Mouse (Mus musculus): ENCODE data around the gene Dctn3. TPM values are rescaled to one million over a fixed set of nuclear protein-coding genes. Genes with fewer than 3 reads are reported as not detected.
A peak's percentile ranks its signal among the peaks of the same experiment; 100 is the strongest.
"Not testable (repeated sequence)": the region's sequence is repeated elsewhere in the genome, so short reads cannot be mapped to it uniquely, and the experiment has no call there.

Gene Dctn3
- polyA plus RNA-seq, 2 experiments from 2014 or later = 107 to 114 TPM

DNA sequence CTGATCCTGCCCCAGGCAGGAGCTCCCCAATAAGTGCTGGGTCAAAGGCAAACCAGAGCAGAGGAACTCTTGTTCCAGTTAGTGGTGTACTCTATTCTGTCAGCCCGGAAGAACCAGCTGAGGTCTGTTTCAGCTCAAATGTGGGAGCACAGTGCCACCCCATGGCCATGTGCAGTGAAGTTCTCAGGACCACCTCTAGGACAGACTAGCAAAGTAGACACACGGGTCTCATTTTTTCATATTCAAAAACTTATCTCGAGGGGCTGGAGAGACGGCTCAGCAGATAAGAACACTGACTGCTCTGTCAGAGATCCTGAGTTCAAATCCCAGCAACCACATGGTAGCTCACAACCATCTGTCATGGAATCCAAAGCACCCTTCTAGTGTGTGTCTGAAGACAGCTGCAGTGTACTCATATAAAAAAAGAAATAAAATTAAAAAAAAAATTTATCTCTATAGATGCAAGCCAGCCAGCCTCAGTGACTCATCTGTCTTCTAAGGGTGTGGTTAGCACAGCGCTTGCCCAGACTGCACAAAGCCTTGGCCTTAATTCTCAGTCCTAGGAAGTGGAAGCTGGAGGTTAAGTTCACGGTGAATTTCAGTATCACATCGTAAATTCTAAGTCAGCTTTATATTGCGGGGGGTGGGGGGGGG, 14.8 kb upstream of the Dctn3 start:
- ATAC-seq = peak; percentile 38

- ATAC-seq = no peak
Measured at GRCm38 (mm10) chr4:41731052-41731765, 8.2 kb upstream of the Dctn3 start, which contains the start of gene Arid3c. Gene Arid3c, minus strand, starts transcription at chr4:41731142.

DNA sequence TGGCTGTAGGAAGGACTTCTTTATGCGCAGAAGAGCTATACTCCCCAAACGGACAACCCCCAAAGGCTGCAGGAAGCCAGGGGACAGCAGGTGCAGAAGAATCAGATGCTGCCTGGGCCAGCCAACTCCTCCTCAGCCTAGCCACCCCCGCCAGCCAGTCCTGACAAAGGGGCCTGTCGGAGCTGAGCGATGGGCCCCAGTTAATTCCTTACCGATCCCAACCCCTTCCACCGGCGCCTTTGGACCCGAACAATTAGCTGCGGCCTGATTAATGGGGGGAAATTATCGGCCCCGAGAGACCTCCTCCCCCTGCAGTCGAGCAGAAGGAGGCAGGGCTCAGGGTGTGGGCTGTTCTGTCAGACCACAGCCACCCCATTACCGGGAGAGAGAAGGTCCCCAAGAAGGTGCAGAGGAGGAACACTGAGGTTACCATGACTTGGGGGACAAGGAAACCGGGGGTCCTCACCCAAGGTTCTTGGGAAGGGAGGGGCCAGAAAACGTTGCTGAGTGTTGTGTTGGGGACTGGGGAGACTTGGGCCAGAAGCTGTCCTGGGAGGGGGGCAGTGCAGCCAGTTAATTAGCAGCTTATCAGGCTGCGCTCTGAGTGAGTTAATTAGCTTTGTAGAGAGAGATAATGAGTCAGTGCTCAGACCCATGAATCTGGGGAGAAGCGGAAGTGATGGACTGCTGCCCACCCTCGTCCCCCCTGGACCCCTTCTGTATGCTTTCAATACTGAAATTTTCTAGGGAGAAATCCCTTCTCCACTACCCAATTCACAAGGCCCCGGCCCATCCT, 4.1 kb upstream of the Dctn3 start:
- no peak for ATAC-seq

- no peak for ATAC-seq
Measured at GRCm38 (mm10) chr4:41716834-41717233, 6.1 kb downstream of the Dctn3 start.

GRCm38 (mm10) chr4:41715596-41715995, 7.4 kb downstream of the Dctn3 start:
- no peak for ATAC-seq

DNA sequence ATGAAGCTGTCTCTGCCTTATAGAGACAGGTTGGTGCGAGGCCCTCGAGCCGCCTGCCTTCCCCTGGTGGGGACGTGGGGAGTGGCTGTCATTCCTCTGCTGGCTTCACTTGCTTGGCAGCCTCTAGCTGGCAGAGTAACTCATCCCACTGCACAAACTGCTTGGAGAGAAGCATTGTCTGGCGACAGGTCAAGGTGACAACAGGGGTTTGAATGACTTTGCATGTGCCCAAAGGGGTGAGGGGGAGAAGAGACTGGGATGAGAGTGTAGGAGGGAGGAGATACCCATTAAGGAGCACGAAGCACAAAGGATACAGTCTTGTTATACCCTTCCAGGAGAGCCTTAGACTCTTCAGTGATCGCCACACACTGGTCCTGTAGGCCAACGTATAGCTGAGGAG, 7.9 kb downstream of the Dctn3 start:
- no peak for ATAC-seq

- peak; percentile 46 for ATAC-seq
Measured at GRCm38 (mm10) chr4:41714276-41714675, 8.7 kb downstream of the Dctn3 start.

- peak; percentile 78 for ATAC-seq
Measured at GRCm38 (mm10) chr4:41713197-41714067, 9.5 kb downstream of the Dctn3 start, which contains the start of gene Rpp25l. Gene Rpp25l, minus strand, starts transcription at chr4:41713534.

- no peak for ATAC-seq
Measured at GRCm38 (mm10) chr4:41712421-41713196, 10.4 kb downstream of the Dctn3 start.

DNA sequence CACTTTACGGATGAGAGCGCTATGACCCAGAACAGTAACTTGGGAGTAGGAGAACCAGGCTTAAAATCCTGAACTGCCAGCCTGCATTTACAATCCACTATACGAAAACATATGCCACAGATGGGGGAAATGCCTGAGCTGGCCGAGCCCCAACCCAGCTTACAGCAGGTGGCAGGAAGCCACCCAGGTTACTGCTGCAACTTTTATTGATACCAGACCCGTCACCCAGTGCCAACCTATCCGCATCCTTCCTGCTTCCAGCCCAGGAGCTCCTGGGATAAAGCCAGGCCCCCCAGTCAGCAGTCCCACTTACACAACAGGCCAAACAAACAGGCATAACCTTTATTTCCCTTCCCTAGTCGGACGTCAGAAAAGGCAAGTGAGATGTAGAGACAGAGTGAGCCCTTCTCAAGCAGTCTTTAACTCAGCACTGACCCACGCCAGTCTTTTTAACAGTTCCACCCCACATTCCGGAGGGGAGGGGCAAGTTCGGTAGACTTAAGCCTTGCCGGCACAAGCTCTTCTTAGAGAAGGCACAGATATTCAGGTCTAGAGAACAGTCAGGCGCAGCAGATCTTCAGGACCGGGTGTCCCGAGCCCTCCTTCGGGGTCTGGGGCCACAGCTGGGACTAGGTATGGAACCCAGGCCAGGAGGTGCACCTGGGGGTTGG, 11.1 kb downstream of the Dctn3 start:
- ATAC-seq = no peak

GRCm38 (mm10) chr4:41710229-41710628, 12.7 kb downstream of the Dctn3 start:
- no peak for ATAC-seq

DNA sequence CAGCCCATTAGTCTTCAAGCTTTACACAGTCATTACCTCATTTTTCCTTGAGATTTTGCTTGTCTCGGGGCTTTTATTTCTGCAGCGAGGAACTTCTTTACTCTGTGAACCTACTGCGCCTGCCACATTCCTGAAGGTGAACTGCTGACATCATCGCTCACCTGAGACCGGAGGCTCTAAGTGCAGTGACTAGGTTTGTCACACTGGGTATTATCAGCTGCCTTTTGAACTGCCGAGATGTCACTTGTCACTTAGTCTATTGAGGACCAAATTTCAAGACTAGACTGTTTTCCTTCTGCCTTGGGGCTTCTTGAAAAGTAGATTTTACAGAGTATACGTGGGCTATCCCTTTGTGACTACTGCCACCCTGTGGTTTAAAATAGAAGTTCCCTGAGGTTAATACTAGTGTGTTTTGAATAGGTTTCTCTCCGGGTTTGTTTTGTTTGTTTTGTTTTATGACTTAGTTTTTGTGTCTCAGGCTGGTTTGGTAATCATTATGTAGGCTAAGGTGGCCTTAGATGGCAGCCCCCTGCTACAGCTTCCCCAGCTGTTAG, 14.7 kb downstream of the Dctn3 start:
- ATAC-seq = peak; percentile 44

DNA sequence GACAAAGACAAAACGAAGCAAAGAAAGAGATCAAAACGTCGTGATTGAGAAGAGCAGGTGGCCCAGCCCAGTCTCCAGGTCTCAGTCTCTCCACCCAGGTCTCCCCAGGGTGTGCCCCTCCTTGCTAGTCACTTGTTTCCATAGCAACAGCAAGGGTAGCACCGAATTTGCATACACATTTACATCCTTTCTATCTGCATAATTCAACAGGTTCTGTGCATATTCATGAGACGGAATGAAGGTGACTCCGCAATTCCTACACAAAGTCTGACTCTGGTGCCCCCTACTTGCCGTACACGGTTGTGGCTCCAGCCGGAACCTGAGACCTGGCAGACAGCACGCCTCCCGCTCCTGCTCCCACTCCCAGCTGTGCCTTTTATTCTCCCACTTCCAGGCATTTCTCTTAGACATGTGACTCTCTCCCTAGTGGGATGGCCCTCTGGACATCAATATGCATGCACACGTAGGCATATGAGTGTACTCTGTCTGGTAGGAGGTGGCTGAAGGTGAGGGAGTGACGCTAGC, 15.9 kb downstream of the Dctn3 start:
- peak; percentile 79 for ATAC-seq

- ATAC-seq = no peak
Measured at GRCm38 (mm10) chr4:41705922-41706754, 16.8 kb downstream of the Dctn3 start.

- no peak for ATAC-seq
Measured at GRCm38 (mm10) chr4:41704651-41705050, 18.3 kb downstream of the Dctn3 start.

- not testable (repeated sequence) for ATAC-seq
Measured at GRCm38 (mm10) chr4:41702226-41702625, 20.7 kb downstream of the Dctn3 start.

DNA sequence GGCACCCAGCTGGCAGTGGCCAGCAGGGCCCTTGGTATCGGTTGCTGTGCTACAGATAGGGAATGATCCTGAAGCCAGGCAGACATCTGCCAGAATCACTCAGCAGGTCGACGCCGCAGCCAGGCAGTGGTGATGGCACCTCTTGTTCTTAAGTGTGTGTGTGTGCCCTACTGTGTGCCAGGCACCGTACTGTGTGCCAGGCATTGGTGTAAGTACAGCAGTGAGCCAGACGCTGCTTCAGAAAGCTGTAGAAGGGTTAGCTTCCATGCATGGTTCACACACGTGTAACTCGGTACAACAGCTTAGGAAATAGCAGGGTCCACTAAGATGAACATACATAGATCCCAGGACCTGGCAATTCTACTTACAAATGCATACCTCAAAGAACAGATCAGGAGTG, 22.7 kb downstream of the Dctn3 start:
- ATAC-seq = not testable (repeated sequence)

DNA sequence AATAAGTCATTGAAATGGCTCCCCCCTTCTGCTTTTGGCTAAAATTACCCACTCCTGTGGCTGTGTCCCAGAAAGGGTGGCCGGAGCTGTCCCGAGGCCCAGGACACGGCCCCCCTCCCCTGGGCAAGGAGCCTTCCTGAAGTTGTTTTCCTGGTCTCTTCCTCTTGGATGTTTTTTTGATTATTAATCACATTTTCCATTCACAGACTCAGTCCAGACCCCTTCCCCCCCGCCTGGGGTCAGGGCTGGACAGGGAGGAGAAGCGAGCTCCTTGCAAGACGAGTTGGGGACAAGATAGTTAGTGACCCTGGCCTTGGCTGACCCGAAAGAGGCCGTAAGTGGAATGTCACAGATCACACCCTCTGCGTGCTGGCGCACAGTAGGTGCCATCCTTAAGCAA, 23.2 kb downstream of the Dctn3 start, which contains the start of gene Il11ra1:
Il11ra1 (plus strand) TSS at position 207 of the 400 bp plus-strand sequence.
- not testable (repeated sequence) for ATAC-seq

DNA sequence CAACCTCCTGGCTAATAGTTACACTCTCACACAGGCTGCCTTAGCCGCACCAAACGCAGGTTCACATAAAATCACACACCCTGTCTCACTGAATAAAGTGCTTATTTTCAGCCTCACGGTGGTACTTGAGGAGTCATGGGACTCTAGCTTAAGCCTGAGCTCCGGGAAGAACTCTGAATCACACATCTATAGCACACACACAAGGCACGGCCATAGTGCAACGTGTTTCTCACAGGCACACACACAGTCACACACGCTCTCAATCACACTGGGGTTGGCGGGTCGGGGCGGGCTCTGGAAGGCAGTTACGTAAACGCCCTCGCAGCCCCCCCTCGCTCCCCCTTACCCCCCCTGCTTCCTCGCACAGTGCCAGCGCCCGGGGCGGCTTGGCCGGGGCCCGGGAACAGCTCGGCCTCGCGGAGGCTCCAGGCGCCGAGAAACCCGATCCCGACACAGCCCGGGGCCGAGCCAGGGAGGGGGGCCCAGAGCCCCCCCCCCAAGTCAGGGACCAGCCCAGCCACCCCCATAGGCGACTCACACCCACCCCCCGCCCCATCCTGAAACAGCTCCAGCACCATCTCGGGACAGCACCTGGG, 24.5 kb downstream of the Dctn3 start:
- not testable (repeated sequence) for ATAC-seq
